Mouse (Mus musculus) CH12.LX (cell line): ENCODE results near the gene Tectb.

Experiments
- CTCF ChIP-seq, 2 experiments: IDR thresholded peaks in 1 of 2; conservative IDR thresholded peaks in 1 of 2; 2 replicates each; pipeline ENCODE4 v1.5.1; 2011 to 2012; ENCODE audit warnings: low read depth in 2 of 2, low read length in 2 of 2, improper control_type of control experiment in 1 of 2, inconsistent platforms in 1 of 2, mild to moderate bottlenecking in 1 of 2, moderate library complexity in 1 of 2
- EP300 ChIP-seq: IDR thresholded peaks from 2 replicates; pipeline ENCODE4 v1.6.1; 2011; ENCODE audit warnings: low read length, improper control_type of control experiment
- JUND ChIP-seq: conservative IDR thresholded peaks from 2 replicates; pipeline ENCODE4 v1.6.1; 2011; ENCODE audit warnings: low read depth, low read length, improper control_type of control experiment
- MAX ChIP-seq: IDR thresholded peaks from 2 replicates; pipeline ENCODE4 v1.6.1; 2011; ENCODE audit warnings: low read length, improper control_type of control experiment
- MEF2A ChIP-seq: IDR thresholded peaks from 2 replicates; pipeline ENCODE4 v1.6.1; 2014; ENCODE audit warnings: low read depth, mild to moderate bottlenecking, inconsistent platforms, low read length, improper control_type of control experiment, borderline replicate concordance
- MXI1 ChIP-seq: IDR thresholded peaks from 2 replicates; pipeline ENCODE4 v1.6.1; 2011; ENCODE audit warnings: mild to moderate bottlenecking, low read depth, low read length, improper control_type of control experiment
- POLR2A ChIP-seq: IDR thresholded peaks from 2 replicates; pipeline ENCODE4 v1.6.1; 2011; ENCODE audit warnings: low read depth, mild to moderate bottlenecking, improper control_type of control experiment, low read length
- ZC3H11A ChIP-seq: IDR thresholded peaks from 2 replicates; pipeline ENCODE4 v1.6.1; 2012; ENCODE audit warnings: low read depth, mild to moderate bottlenecking, inconsistent platforms, low read length, improper control_type of control experiment
- ZMIZ1 ChIP-seq: IDR thresholded peaks from 2 replicates; pipeline ENCODE4 v1.6.1; 2012; ENCODE audit warnings: low read depth, mild to moderate bottlenecking, inconsistent platforms, low read length, improper control_type of control experiment
- ZNF384 ChIP-seq: IDR thresholded peaks from 2 replicates; pipeline ENCODE4 v1.6.1; 2012; ENCODE audit warnings: low read depth, low read length, improper control_type of control experiment, inconsistent platforms

DNA sequence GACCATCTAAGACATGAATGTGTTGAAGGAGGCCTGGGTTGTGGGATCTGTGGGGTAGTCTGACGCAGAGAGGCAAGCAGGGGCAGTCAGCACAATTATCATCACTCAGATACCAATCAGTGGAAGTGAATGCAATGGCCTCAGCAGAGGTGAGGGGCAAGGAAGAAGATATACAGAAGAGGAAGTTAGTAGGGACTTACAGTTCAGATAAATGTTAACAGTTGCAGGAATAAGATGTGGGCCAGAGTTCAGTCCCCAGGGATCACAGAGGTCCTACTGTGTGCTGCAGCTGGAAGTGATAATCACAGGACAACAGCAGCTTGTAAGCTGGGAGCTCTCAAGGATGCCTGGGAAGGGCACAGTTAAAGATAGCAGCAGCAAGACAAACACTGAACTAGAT lies 16.4 kb upstream of the Tectb start:
- TF ChIP-seq MEF2A (no peak), ZMIZ1 (no peak), CTCF (conservative IDR thresholded peaks at IDR 0.05 in 1 of 2, IDR thresholded peaks at IDR 0.05 in 1 of 2; ENCODE audit: low read depth in 2 of 2, low read length in 2 of 2) (no peak), POLR2A (no peak), ZNF384 (no peak), JUND (no peak), EP300 (no peak), MAX (no peak), MXI1 (no peak), ZC3H11A (no peak)
